Mouse (Mus musculus) left cerebral cortex, adult 2 months (tissue): ENCODE results near the gene Krtap10-4. TPM values are rescaled to one million over a fixed set of nuclear protein-coding genes. Genes with fewer than 3 reads are reported as not detected.

ENCODE experiments used
- total RNA-seq, 2 experiments: library from RNA; stranded (reverse); gene quantifications; 2 replicates each; pipeline ENCODE4 v1.2.3; 2021

Gene Krtap10-4
- total RNA-seq, 2 experiments from 2014 or later = not detected

Other genes with a start within 250 kb of the Krtap10-4 start
- 10 to 100 TPM; 71.6 to 77.6 TPM for gene Pttg1ip, start 245.4 kb downstream of the Krtap10-4 start, total RNA-seq
- 100 to 1,000 TPM; 142 to 156 TPM for gene Sumo3, start 221.0 kb downstream of the Krtap10-4 start, total RNA-seq
- 1 to 10 TPM; 2.0 to 5.3 TPM for gene Gm49325, start 220.9 kb downstream of the Krtap10-4 start, total RNA-seq
- 10 to 100 TPM; 47.4 to 48.0 TPM for gene Ube2g2, start 204.8 kb downstream of the Krtap10-4 start, total RNA-seq
- under 1 TPM; 0.18 to 0.21 TPM for gene Tspear, start 140.5 kb downstream of the Krtap10-4 start, total RNA-seq
- gene Gm19402, start 136.3 kb downstream of the Krtap10-4 start, total RNA-seq = not detected
- not detected for gene Gm9508, start 129.9 kb downstream of the Krtap10-4 start, total RNA-seq
- not detected for gene Gm10272, start 120.5 kb downstream of the Krtap10-4 start, total RNA-seq
- not detected for gene Gm10024, start 115.6 kb downstream of the Krtap10-4 start, total RNA-seq
- gene Gm10142, start 111.3 kb downstream of the Krtap10-4 start, total RNA-seq = not detected
- gene Krtap12-1, start 106.5 kb downstream of the Krtap10-4 start, total RNA-seq = not detected
- not detected for gene Gm10100, start 100.6 kb downstream of the Krtap10-4 start, total RNA-seq
- not detected for gene Gm18596, start 84.5 kb downstream of the Krtap10-4 start, total RNA-seq
- not detected for gene Gm9736, start 75.7 kb downstream of the Krtap10-4 start, total RNA-seq
- gene Gm3233, start 67.4 kb downstream of the Krtap10-4 start, total RNA-seq = not detected
- not detected for gene Gm3238, start 55.8 kb downstream of the Krtap10-4 start, total RNA-seq
- gene Gm7138, start 50.2 kb downstream of the Krtap10-4 start, total RNA-seq = not detected
- gene Gm3250, start 44.6 kb downstream of the Krtap10-4 start, total RNA-seq = not detected
- gene Gm7137, start 38.9 kb downstream of the Krtap10-4 start, total RNA-seq = not detected
- not detected for gene Gm9639, start 32.0 kb downstream of the Krtap10-4 start, total RNA-seq
- gene Gm19668, start 28.0 kb downstream of the Krtap10-4 start, total RNA-seq = not detected
- not detected for gene Gm9507, start 15.3 kb downstream of the Krtap10-4 start, total RNA-seq
- not detected for gene Gm2696, start 12.4 kb downstream of the Krtap10-4 start, total RNA-seq
- not detected for gene Krtap10-10, start 8.9 kb upstream of the Krtap10-4 start, total RNA-seq
- not detected for gene Gm36176, start 19.7 kb upstream of the Krtap10-4 start, total RNA-seq
- gene Gm10318, start 25.8 kb upstream of the Krtap10-4 start, total RNA-seq = not detected
- not detected for gene Gm3285, start 34.9 kb upstream of the Krtap10-4 start, total RNA-seq
- gene Lrrc3, start 75.4 kb upstream of the Krtap10-4 start, total RNA-seq = 1 to 10 TPM; 9.5 to 9.8 TPM
- gene Trpm2, start 143.5 kb upstream of the Krtap10-4 start, total RNA-seq = 10 to 100 TPM; 44.7 to 50.3 TPM
- gene 1810043G02Rik, start 151.4 kb upstream of the Krtap10-4 start, total RNA-seq = 10 to 100 TPM; 33.9 to 34.0 TPM
- gene Pfkl, start 183.0 kb upstream of the Krtap10-4 start, total RNA-seq = 100 to 1,000 TPM; 141 to 149 TPM
- gene Dnmt3l, start 214.9 kb upstream of the Krtap10-4 start, total RNA-seq = under 1 TPM in 1 of 2 experiments, not detected in 1; 0.54 TPM
- under 1 TPM in 1 of 2 experiments, not detected in 1; 0.56 TPM for gene Aire, start 216.5 kb upstream of the Krtap10-4 start, total RNA-seq
- 1 to 10 TPM; 3.5 to 3.6 TPM for gene Icosl, start 242.2 kb upstream of the Krtap10-4 start, total RNA-seq